Mouse (Mus musculus) embryonic facial prominence, embryonic 10.5 days (tissue): Measurements from ENCODE around the gene Taf1b. TPM values are rescaled to one million over a fixed set of nuclear protein-coding genes. Genes with fewer than 3 reads are reported as not detected.
A peak's percentile ranks its signal among the peaks of the same experiment; 100 is the strongest.
"Not testable (repeated sequence)": the region's sequence is repeated elsewhere in the genome, so short reads cannot be mapped to it uniquely, and the experiment has no call there.

ENCODE experiments used
- DNase-seq: peaks from one replicate; pipeline ENCODE4 v3.0.0-alpha.2; 2017; ENCODE audit warnings: low spot score
- H3K27ac ChIP-seq: fragments of 300-500 bp; sonication (generic); replicated peaks from 2 replicates; pipeline ENCODE4 v1.5.1; 2016; ENCODE audit warnings: mild to moderate bottlenecking
- H3K27me3 ChIP-seq: fragments of 300-500 bp; sonication (generic); replicated peaks from 2 replicates; pipeline ENCODE4 v1.6.1; 2016; ENCODE audit warnings: low read depth, mild to moderate bottlenecking; ENCODE audit not compliant: poor library complexity, severe bottlenecking
- H3K36me3 ChIP-seq: fragments of 300-500 bp; sonication (generic); replicated peaks from 2 replicates; pipeline ENCODE4 v1.6.1; 2016; ENCODE audit warnings: mild to moderate bottlenecking, moderate library complexity
- H3K4me1 ChIP-seq: fragments of 300-500 bp; sonication (generic); 2 replicates; pipeline ENCODE4 v1.6.1; 2016
- H3K4me3 ChIP-seq: fragments of 300-500 bp; sonication (generic); 2 replicates; pipeline ENCODE4 v1.5.1; 2016; ENCODE audit warnings: mild to moderate bottlenecking, moderate library complexity
- H3K9me3 ChIP-seq: fragments of 300-500 bp; sonication (generic); 2 replicates; pipeline ENCODE4 v1.6.1; 2016; ENCODE audit warnings: mild to moderate bottlenecking
- WGBS: fragments of 180-500 bp; shearing (Covaris S2); methylation state at CpG from one replicate; pipeline ENCODE4 v1.1.7; 2016; 5-methylcytosine and 5-hydroxymethylcytosine counted together
- polyA plus RNA-seq: library from polyadenylated mRNA; unstranded; fragments of >200 nt; fragmentation: Nextera tagmentation; extraction: Ambion mirVana; gene quantifications from 2 replicates; pipeline ENCODE4 v1.2.1, GENCODE M21; 2016

The Taf1b gene
- polyA plus RNA-seq, 1 experiment from 2014 or later: 32.1 TPM

GRCm38 (mm10) chr12:24498841-24499485 is 804 bp downstream of the Taf1b start:
- WGBS: 5% methylated on average over 9 of the region's 9 CpGs
- peaks cover 10% of the 10 kb centered on the region for H3K36me3 ChIP-seq
- not testable (repeated sequence) for H3K4me1 ChIP-seq, H3K9me3 ChIP-seq, H3K27me3 ChIP-seq, DNase-seq
- H3K27ac ChIP-seq: peak overlapping the region; percentile 89
- H3K4me3 ChIP-seq: peak overlapping the region; percentile 85

DNA sequence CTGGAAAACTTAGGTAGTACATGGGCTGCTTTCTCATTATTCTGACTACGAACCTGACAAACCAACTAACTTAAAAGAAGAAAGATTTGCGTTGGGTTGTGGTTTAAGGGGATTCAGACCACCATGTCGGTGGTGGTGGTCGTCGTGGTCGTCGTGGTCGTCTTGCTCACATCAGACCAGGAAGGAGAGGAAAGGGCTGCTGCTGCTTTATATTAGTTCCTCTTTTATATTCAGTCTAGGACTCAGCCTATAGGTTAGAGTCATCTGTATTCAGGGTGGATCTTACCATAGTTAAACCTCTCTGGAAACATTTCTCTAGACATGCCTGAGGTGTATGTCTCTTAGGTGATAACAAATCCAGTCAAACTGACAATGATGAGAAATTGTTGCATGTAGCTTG is 19.0 kb downstream of the Taf1b start:
- no peaks in the 10 kb centered on the region for H3K27me3 ChIP-seq
- peaks cover 70% of the 10 kb centered on the region for H3K36me3 ChIP-seq
- no peak for DNase-seq
- 92% methylated on average over 8 of the region's 8 CpGs for WGBS
- no peaks in the 10 kb centered on the region for H3K9me3 ChIP-seq
- H3K4me1 ChIP-seq: no peaks in the 10 kb centered on the region
- no peak overlapping the region for H3K27ac ChIP-seq
- no peak overlapping the region for H3K4me3 ChIP-seq

DNA sequence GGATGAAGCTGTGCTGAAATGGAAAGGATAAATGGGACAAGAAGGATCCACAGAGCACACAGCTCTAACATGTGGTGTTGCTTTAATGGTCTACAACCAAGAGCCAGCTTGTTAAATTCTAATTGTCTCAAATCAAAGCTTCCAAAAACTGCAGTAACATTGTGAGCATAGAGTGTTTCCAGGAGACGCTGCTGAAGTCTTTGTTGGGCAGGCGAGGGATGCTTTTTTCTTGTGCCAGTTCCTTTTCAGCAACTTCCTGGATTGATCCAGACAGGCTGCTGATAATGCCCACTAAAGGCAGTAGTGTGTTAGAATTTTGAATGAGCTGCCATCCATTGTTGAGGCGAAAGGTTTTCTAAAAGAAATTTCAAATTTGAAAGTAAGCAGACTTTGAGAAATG is 22.9 kb downstream of the Taf1b start:
- Histone ChIP-seq H3K4me1 (no peaks in the 10 kb centered on the region), H3K4me3 (no peak overlapping the region), H3K27ac (no peak overlapping the region), H3K9me3 (no peaks in the 10 kb centered on the region), H3K36me3 (peaks cover 47% of the 10 kb centered on the region), H3K27me3 (no peaks in the 10 kb centered on the region)
- WGBS: 82% methylated on average over 3 of the region's 3 CpGs
- DNase-seq: no peak

DNA sequence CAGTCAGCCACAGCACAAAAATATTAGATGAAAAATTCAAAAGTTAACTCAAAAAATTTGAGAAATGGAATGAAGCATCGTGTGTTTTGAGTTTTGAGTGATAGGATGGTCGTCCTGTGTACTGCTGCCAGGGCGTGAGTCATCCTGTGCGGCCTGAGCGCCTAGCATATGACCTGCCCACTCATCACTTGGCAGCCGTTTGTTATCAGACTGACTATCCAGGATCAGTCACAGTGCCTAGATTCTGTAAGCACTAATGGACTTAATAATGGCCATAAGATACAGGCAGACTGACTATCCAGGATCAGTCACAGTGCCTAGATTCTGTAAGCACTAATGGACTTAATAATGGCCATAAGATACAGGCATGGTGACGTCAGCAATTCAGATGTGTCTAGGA is 26.9 kb downstream of the Taf1b start:
- H3K4me1 ChIP-seq, H3K4me3 ChIP-seq, H3K27me3 ChIP-seq, H3K9me3 ChIP-seq, H3K27ac ChIP-seq, DNase-seq: not testable (repeated sequence)
- H3K36me3 ChIP-seq: peaks cover 25% of the 10 kb centered on the region
- whole genome bisulfite sequencing: 93% methylated on average over 7 of the region's 7 CpGs

GRCm38 (mm10) chr12:24536390-24536789 is 38.2 kb downstream of the Taf1b start:
- no peak for DNase-seq
- Histone ChIP-seq H3K9me3 (no peaks in the 10 kb centered on the region), H3K4me3 (no peak overlapping the region), H3K36me3 (peaks cover 8% of the 10 kb centered on the region; the same call in 1 of the 2 replicates), H3K27ac (no peak overlapping the region), H3K4me1 (peaks cover 5% of the 10 kb centered on the region; the same call in 1 of the 2 replicates), H3K27me3 (no peaks in the 10 kb centered on the region)
- WGBS: 76% methylated on average over 5 of the region's 5 CpGs

- Histone ChIP-seq H3K4me3 (no peak overlapping the region), H3K36me3 (peaks cover 8% of the 10 kb centered on the region; the same call in 1 of the 2 replicates), H3K9me3 (no peaks in the 10 kb centered on the region), H3K27ac (no peak overlapping the region), H3K27me3 (no peaks in the 10 kb centered on the region), H3K4me1 (peaks cover 5% of the 10 kb centered on the region; the same call in 1 of the 2 replicates)
- DNase-seq: no peak
- 56% methylated on average over 2 of the region's 2 CpGs for WGBS
Measured at GRCm38 (mm10) chr12:24537201-24537600, 39.0 kb downstream of the Taf1b start.

DNA sequence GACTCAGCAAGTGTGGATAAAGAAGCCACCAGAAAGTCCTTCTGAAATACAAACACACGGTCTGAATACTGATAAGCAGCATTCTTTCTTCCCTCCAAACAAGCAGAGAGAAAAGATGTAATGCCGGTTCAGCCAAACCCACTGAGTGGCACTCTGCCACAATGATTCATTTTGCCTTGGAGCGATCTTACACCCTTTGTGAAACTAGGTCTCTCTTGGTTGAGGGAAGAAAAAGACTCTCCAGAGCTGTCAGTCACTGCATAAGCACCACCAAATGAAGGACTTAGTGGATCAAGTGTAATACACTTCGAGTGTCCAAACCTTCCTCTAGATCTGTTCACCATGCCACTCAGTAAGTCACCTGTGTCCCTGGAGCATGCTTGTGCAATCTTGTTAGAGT is 39.8 kb downstream of the Taf1b start:
- Histone ChIP-seq H3K27me3 (no peaks in the 10 kb centered on the region), H3K36me3 (peaks cover 8% of the 10 kb centered on the region; the same call in 1 of the 2 replicates), H3K4me3 (no peak overlapping the region), H3K9me3 (no peaks in the 10 kb centered on the region), H3K4me1 (peaks cover 5% of the 10 kb centered on the region; the same call in 1 of the 2 replicates), H3K27ac (no peak overlapping the region)
- WGBS: 84% methylated on average over 4 of the region's 4 CpGs
- no peak for DNase-seq

GRCm38 (mm10) chr12:24541426-24542154 is 43.4 kb downstream of the Taf1b start:
- WGBS: 90% methylated on average over 16 of the region's 16 CpGs
- Histone ChIP-seq H3K4me3 (no peak overlapping the region), H3K9me3 (no peaks in the 10 kb centered on the region)

DNA sequence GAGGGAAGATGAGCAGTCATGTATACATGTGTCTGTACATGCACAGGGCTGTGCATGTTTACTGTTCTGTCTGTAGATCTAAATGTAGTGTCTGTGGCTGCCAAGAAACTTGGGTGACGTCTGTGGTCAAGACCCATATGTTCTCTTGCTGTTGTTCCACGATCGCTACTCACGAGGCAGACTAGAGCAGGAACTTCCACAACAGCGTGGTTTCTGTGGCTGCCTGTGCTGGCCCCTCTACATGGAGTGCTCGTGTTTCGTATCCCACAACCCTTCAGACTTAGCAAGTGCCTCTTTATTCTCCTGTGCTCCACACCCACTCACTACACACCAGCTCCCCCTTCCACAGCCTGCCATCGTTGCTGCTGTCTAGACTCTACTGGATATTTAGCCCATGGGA is 49.5 kb downstream of the Taf1b start:
- Histone ChIP-seq H3K36me3 (peaks cover 24% of the 10 kb centered on the region), H3K9me3 (no peaks in the 10 kb centered on the region), H3K27me3 (no peaks in the 10 kb centered on the region), H3K27ac (no peak overlapping the region), H3K4me3 (no peak overlapping the region), H3K4me1 (no peaks in the 10 kb centered on the region)
- WGBS: 90% methylated on average over 8 of the region's 8 CpGs
- DNase-seq: no peak

More at GRCm38 (mm10) chr12:24541426-24542154, 43.4 kb downstream of the Taf1b start:
- DNase-seq: no peak
- Histone ChIP-seq H3K27ac (no peak overlapping the region), H3K4me1 (peaks cover 5% of the 10 kb centered on the region; the same call in 1 of the 2 replicates), H3K36me3 (peaks cover 14% of the 10 kb centered on the region; the same call in 1 of the 2 replicates), H3K27me3 (no peaks in the 10 kb centered on the region)

DNA sequence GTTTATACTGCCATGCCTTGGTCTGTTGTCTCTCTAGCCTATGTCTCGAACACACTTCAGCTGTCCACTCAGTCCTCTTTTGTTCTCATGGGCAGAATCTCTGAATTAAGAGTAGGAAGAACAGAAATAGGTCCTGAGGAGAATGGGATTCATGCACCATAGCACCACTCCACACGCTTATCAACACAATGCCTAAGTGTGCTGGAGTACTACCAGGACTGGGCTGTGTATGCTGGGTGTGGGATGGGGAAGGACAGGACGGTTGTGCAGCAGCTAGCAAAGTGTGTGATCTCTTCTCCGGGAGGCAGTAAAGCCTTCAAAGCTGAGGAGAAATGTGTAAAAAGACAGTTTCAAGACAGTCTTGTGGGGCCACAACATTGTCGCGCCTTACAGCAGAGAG is 50.7 kb downstream of the Taf1b start:
- DNase-seq: no peak
- Histone ChIP-seq H3K36me3 (peaks cover 24% of the 10 kb centered on the region), H3K4me3 (no peak overlapping the region), H3K4me1 (no peaks in the 10 kb centered on the region), H3K9me3 (no peaks in the 10 kb centered on the region), H3K27ac (no peak overlapping the region), H3K27me3 (no peaks in the 10 kb centered on the region)
- WGBS: 91% methylated on average over 6 of the region's 6 CpGs

DNA sequence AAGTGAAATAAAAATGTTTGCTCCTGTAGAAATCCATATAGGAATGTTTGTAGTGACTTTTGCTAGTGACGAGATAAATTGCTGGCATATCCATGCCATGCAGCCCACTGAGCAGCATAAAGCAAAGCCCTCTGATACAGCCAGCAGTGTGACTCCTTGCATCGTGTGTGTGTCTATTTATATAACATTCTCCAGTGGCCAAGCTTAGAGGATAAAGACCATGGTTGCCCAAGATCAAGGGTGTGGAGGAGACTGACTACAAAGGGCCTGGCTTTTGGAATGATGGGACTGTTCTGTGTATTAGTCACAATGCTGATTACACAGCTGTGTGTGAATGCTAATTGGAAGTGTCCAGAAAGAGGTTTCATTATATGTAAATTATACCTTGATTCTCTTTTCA is 54.4 kb downstream of the Taf1b start:
- H3K9me3 ChIP-seq: no peaks in the 10 kb centered on the region
- H3K27me3 ChIP-seq: no peaks in the 10 kb centered on the region
- no peaks in the 10 kb centered on the region for H3K4me1 ChIP-seq
- no peak overlapping the region for H3K4me3 ChIP-seq
- no peak overlapping the region for H3K27ac ChIP-seq
- no peak for DNase-seq
- peaks cover 16% of the 10 kb centered on the region for H3K36me3 ChIP-seq
- WGBS: 83% methylated on average over 2 of the region's 2 CpGs

GRCm38 (mm10) chr12:24555976-24556375 is 57.8 kb downstream of the Taf1b start:
- no peak overlapping the region for H3K27ac ChIP-seq
- no peaks in the 10 kb centered on the region for H3K4me1 ChIP-seq
- H3K4me3 ChIP-seq: no peak overlapping the region
- 79% methylated on average over 8 of the region's 8 CpGs for WGBS
- no peaks in the 10 kb centered on the region for H3K27me3 ChIP-seq
- peaks cover 9% of the 10 kb centered on the region for H3K36me3 ChIP-seq
- no peaks in the 10 kb centered on the region for H3K9me3 ChIP-seq
- no peak for DNase-seq

DNA sequence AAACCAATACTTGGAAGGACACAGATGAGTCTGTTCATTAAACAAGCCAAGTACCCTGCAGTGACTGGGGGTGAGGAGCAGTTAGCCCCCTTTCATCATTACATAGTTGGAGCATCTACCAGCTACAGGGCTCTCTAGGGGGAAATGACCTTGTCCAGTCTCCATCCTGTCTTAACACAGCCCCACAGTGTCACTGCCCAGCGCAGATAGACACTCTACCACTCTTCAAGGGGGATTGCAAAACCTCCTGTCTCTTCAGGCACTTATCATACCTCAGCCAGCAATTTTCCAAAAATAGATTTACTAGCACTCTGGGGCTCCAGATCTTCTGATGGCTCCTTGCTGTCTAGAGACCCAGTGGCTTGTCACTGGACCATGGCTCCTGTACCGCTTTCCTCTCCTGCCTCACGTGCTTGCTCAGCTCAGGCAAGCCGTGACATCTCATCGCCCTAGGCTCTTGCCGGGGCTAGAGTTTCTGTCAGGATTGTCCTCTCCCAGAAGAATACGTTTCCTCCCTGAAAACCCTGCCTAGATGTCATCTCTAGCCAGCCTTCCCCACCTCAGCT is 65.3 kb downstream of the Taf1b start:
- H3K9me3 ChIP-seq: no peaks in the 10 kb centered on the region
- H3K4me1 ChIP-seq: no peaks in the 10 kb centered on the region
- DNase-seq: no peak
- H3K27ac ChIP-seq: no peak overlapping the region
- H3K27me3 ChIP-seq: no peaks in the 10 kb centered on the region
- H3K36me3 ChIP-seq: no peaks in the 10 kb centered on the region; the same call in 1 of the 2 replicates
- 91% methylated on average over 7 of the region's 7 CpGs for WGBS
- H3K4me3 ChIP-seq: no peak overlapping the region
